Mouse (Mus musculus): ENCODE results near the gene Sf3a1.

Sf3a1 gene

GRCm38 (mm10) chr11:4214572-4214971 is 54.4 kb downstream of the Sf3a1 start:
- DNase-seq (ENCODE audit: extremely low spot score, low read depth, low spot score): no peak

GRCm38 (mm10) chr11:4215061-4215460 is 54.9 kb downstream of the Sf3a1 start:
- DNase-seq (ENCODE audit: extremely low spot score, low read depth, low spot score): no peak

GRCm38 (mm10) chr11:4216248-4217000 is 56.3 kb downstream of the Sf3a1 start:
- no peak for DNase-seq (ENCODE audit: extremely low spot score, low read depth, low spot score)

- DNase-seq (ENCODE audit: extremely low spot score, low read depth, low spot score): no peak
Observed at GRCm38 (mm10) chr11:4217914-4218629, 57.9 kb downstream of the Sf3a1 start, which contains the start of gene Castor1. TSS of gene Castor1 (plus strand) at chr11:4218225.

- DNase-seq (ENCODE audit: extremely low spot score, low read depth, low spot score): no peak
Observed at GRCm38 (mm10) chr11:4218637-4219036, 58.5 kb downstream of the Sf3a1 start.

GRCm38 (mm10) chr11:4219317-4219751 is 59.2 kb downstream of the Sf3a1 start:
- no peak for DNase-seq (ENCODE audit: extremely low spot score, low read depth, low spot score)

GRCm38 (mm10) chr11:4219908-4220307 is 59.8 kb downstream of the Sf3a1 start:
- no peak for DNase-seq (ENCODE audit: extremely low spot score, low read depth, low spot score)

- no peak for DNase-seq (ENCODE audit: extremely low spot score, low read depth, low spot score)
Observed at GRCm38 (mm10) chr11:4220443-4221400, 60.6 kb downstream of the Sf3a1 start.

GRCm38 (mm10) chr11:4222046-4222950 is 62.1 kb downstream of the Sf3a1 start:
- no peak for DNase-seq (ENCODE audit: extremely low spot score, low read depth, low spot score)

GRCm38 (mm10) chr11:4223393-4224188 is 63.4 kb downstream of the Sf3a1 start:
- no peak for DNase-seq (ENCODE audit: extremely low spot score, low read depth, low spot score)

- no peak for DNase-seq (ENCODE audit: extremely low spot score, low read depth, low spot score)
Observed at GRCm38 (mm10) chr11:4224223-4224622, 64.1 kb downstream of the Sf3a1 start.

GRCm38 (mm10) chr11:4226569-4227325 is 66.6 kb downstream of the Sf3a1 start:
- DNase-seq (ENCODE audit: extremely low spot score, low read depth, low spot score): no peak

GRCm38 (mm10) chr11:4228463-4228862 is 68.3 kb downstream of the Sf3a1 start:
- DNase-seq (ENCODE audit: extremely low spot score, low read depth, low spot score): no peak

GRCm38 (mm10) chr11:4229841-4230240 is 69.7 kb downstream of the Sf3a1 start:
- DNase-seq (ENCODE audit: extremely low spot score, low read depth, low spot score): no peak

GRCm38 (mm10) chr11:4231435-4231834 is 71.3 kb downstream of the Sf3a1 start:
- DNase-seq (ENCODE audit: extremely low spot score, low read depth, low spot score): no peak

Measured in hindlimb bud, embryonic 11.5 days (tissue).